Mouse (Mus musculus): ENCODE data around the gene Elac2. TPM values are rescaled to one million over a fixed set of nuclear protein-coding genes. Genes with fewer than 3 reads are reported as not detected.

Elac2 gene
- total RNA-seq, 4 experiments from 2014 or later = 19.5 to 20.6 (median 19.7) TPM

DNA sequence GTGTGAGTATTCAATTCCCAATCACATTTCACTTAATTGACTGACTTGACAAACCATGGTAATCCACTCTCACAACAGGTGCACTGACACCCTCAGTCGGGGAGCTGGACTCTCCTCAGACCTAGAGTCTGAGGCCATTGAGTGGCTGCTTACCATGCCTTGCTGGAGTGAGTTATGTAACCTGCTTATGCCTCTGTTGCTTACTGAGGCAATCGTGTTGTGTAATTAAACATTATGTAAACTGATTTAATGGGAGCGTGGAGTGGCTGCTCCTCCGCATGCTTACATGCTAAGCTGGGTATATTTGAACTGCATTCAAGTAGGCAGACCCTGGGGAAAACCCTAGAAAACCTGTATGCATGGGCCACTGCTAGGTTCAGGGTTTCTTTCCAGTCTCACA is 41.9 kb downstream of the Elac2 start:
- no peak for DNase-seq (ENCODE audit: low spot score in 2 of 2)

DNA sequence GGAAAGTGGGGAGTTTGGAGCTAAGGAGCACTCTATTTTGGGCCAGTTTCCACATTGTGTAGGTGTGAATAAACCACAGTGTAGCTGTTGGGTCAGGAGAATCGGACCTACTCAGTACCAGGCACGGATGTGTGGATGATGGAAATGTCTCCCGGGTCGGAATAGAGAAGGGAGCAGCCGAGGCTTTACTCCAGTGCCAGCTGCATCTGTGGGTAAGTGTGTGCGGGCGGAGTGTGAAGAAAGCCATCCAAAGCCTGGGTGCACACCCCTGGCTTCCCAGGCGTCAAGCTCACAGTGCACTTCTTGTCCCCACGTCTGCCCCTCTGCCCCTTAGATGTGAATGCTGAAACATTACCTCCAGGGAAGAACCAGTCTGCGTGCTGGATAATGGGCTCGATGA is 43.9 kb downstream of the Elac2 start:
- no peak for DNase-seq (ENCODE audit: low spot score in 2 of 2)

DNA sequence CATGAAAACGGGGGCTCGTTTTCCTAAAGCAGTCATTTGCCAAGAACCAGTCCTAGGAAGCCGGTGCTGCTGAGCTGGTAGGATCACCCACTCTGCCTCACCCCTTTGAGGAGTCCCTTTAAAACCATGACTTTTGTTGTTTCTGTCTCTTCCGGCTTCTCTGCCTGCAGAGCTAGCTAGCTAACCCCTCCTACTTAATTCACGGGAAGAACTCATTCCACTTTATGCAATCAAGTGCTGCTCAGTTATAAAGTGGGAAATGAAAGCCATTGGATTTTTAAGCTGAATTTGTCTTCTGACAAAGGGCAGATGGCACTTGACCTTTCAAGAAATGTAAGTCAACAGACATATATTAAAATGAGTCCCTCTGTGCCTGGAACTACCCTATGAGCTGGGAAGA is 49.2 kb downstream of the Elac2 start:
- no peak for DNase-seq (ENCODE audit: low spot score in 2 of 2)

GRCm38 (mm10) chr11:65030201-65030600 is 51.4 kb downstream of the Elac2 start:
- DNase-seq (ENCODE audit: low spot score in 2 of 2) = no peak

DNA sequence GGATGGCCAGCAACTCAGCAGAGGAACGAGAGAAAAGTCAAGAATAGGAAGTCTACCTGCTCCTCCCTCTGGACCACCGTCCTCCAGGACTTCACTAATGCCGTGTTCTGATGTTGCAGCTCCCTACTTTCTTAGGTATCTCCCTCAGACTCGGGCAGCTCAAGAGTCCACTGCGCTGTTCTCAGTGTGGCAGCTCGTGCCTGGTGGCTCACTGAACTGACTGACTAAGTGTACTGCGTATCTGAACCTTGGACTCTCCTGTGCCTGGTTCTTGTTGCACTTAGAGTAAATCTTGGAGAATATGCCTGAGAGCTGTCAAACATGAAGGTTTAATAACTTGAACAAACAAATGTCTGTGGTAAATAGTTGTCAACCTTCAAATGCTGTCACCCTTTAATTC is 53.4 kb downstream of the Elac2 start:
- DNase-seq (ENCODE audit: low spot score in 2 of 2) = no peak

DNA sequence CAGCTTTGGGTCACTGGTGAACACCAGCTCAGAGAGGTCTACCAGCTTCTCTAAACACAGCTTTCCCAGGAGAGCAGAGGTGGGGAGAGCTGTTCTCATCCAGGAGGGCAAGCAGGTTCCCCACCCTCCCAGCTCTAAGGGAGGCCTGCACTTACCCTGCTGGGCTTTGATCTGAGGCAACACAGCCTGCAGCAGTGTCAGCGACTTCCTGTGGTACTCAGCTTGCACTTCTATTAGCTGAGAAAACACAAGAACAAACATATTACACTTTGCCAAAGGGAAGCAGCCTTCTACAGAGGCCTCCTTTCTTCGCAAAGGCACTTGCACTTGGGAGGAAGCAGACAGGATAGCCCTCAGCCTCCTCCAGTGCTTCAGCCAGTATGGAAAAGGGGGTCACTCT is 60.2 kb downstream of the Elac2 start:
- DNase-seq (ENCODE audit: low spot score in 2 of 2) = no peak

DNA sequence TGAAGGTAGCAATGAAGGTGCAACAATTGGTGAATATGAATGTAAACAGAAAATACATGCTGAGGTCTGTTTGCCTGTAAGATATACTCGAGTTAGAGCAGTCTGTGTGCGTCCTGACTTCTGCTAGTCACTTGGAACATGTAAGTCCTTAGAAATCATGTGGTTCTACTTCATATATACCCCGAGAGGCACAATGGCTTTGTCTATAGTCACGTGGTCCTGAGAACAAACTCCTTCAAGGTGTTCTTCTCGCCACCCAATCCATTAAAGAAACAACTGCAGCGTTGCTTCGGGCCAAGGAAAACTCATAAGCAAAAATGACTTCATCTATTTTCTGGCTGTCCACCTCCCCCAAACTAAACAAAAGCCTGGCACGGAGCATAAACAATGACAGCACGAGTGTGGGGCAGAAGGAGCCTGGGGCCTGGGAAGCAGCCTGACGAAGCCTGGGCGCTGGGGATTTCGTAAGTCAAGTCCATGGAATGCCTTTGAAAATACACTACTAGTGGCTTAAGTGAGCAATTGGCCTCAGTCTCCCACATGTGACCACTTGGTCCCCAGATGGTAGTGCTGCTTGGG is 60.8 kb downstream of the Elac2 start:
- DNase-seq (ENCODE audit: low spot score in 2 of 2) = no peak

DNA sequence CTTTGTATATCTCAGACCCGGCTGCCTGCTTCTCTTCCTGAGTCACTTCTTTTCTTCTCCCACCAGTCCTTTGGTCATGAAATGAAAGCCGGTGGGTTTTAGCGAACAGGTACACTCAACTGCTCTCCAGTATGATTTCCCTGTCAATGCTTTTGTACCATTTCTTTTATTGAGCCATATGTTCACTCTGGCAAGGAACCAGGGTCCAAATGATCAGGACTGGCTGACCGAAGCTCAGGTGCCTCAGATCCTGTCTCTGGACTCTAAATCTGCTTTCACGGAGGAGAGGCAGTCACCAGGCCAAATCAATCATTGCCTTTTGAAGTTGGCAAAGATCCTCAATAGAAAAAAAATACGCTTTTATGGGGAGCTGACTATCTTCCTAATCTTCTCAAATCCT is 61.7 kb downstream of the Elac2 start:
- DNase-seq (ENCODE audit: low spot score in 2 of 2) = no peak

DNA sequence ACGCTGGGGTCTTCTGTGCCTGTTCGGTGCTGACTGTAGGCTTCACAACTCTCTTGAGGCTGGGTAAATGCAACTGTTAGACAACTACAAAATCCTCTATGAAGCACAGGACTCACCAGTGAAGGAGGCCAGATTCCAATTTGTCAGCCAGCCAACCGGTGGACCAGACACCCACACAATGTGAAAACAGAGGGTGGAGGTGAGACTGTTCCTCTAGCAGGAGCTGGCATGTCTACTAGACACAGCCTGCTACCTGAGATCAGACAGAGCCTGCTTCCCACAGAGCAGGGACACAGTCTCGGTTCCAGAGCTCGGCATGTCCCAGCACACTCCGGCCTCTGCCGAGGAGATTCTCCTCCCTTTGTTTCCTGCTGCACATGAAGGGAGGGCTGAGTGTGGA is 70.3 kb downstream of the Elac2 start:
- DNase-seq (ENCODE audit: low spot score in 2 of 2) = no peak

DNA sequence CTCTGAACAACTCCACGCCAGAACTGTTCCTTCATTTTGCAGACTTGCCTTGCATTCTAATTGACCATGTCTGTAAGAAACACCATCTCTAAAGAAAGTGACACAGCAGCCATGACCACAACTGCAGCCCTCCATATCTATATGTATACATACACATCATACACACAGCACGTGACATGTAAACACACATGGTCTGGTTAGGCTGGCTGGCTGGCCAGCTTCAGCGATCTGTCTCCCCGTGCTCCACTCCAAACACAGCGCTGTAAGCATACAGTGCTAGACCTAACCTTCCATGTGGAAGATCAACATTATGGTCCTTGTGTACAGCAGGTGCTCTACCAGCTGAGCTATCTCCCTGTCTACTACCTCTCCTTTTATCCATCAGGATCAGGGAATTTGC is 72.0 kb downstream of the Elac2 start:
- no peak for DNase-seq (ENCODE audit: low spot score in 2 of 2)

Other genes with a start within 250 kb of the Elac2 start
- gene 1700086D15Rik, start 180.9 kb downstream of the Elac2 start, total RNA-seq (2022) = under 1 TPM in 1 of 4 experiments, not detected in 3; 0.22 TPM
- 10 to 100 TPM in 3 of 4 experiments, 1 to 10 TPM in 1; 8.4 to 11.2 (median 10.9) TPM for gene Arhgap44, start 183.9 kb downstream of the Elac2 start, total RNA-seq (2022)

Data from gastrocnemius, adult 8-10 months (tissue).